Mouse (Mus musculus) olfactory bulb, adult 2 months (tissue): ENCODE measurements around the gene Gm21970. TPM values are rescaled to one million over a fixed set of nuclear protein-coding genes. Genes with fewer than 3 reads are reported as not detected.

ENCODE experiments used
- H3K27ac ChIP-seq: fragments of 200-500 bp; 2 replicates; pipeline ENCODE4 v1.5.1; 2012; ENCODE audit warnings: low read depth, low read length; ENCODE audit not compliant: insufficient read depth
- H3K4me1 ChIP-seq: fragments of 200-500 bp; 2 replicates; pipeline ENCODE4 v1.6.1; 2012; ENCODE audit warnings: low read length; ENCODE audit not compliant: control insufficient read depth, insufficient read depth
- H3K4me3 ChIP-seq: fragments of 200-500 bp; 2 replicates; pipeline ENCODE4 v1.5.1; 2012; ENCODE audit warnings: mild to moderate bottlenecking, low read depth, low read length, moderate library complexity; ENCODE audit not compliant: insufficient read depth
- CTCF ChIP-seq: fragments of 200-500 bp; IDR thresholded peaks from 2 replicates; pipeline ENCODE4 v1.5.1; 2012; ENCODE audit warnings: low read depth, mild to moderate bottlenecking, low read length, moderate library complexity; ENCODE audit not compliant: insufficient read depth
- POLR2A ChIP-seq: fragments of 200-500 bp; IDR thresholded peaks from 2 replicates; pipeline ENCODE4 v1.6.1; 2012; ENCODE audit warnings: mild to moderate bottlenecking, low read depth, low read length, moderate library complexity; ENCODE audit not compliant: insufficient read depth
- WGBS: fragments of 180-500 bp; shearing (Covaris S2); methylation state at CpG from one replicate; pipeline ENCODE4 v1.1.7; 2018; 5-methylcytosine and 5-hydroxymethylcytosine counted together
- polyA plus RNA-seq: library from polyadenylated mRNA; stranded (reverse); fragments of >200 nt; gene quantifications from 2 replicates; pipeline ENCODE4 v1.2.4, GENCODE M21; 2012; ENCODE audit warnings: low replicate concordance; ENCODE audit not compliant: missing spikeins, insufficient read depth, insufficient read length

Gm21970 gene
- polyA plus RNA-seq, 1 experiment: not detected

DNA sequence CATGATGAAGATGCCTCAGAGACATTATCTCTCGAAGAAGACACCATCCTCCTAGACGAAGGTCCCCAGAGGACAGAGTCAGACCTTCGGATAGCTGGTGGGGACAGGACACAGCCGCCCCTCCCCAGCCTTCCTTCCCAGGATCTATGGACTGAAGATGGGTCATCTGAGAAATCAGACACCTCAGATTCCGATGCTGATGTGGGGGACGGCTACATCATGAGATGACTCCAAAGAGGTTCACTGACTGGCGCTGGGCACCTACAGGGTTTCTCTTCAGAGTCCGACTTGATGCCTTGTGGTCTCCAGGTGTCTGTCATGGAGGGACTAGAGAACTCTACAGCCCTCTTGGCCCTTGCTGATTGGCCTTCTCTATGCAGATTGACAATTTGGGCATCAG is 12.7 kb downstream of the Gm21970 start:
- Histone ChIP-seq H3K4me3 (no peak overlapping the region), H3K27ac (no peak overlapping the region), H3K4me1 (peaks cover 21% of the 10 kb centered on the region)
- TF ChIP-seq POLR2A (no peak), CTCF (no peak)
- 93% methylated on average over 8 of the region's 8 CpGs for WGBS

DNA sequence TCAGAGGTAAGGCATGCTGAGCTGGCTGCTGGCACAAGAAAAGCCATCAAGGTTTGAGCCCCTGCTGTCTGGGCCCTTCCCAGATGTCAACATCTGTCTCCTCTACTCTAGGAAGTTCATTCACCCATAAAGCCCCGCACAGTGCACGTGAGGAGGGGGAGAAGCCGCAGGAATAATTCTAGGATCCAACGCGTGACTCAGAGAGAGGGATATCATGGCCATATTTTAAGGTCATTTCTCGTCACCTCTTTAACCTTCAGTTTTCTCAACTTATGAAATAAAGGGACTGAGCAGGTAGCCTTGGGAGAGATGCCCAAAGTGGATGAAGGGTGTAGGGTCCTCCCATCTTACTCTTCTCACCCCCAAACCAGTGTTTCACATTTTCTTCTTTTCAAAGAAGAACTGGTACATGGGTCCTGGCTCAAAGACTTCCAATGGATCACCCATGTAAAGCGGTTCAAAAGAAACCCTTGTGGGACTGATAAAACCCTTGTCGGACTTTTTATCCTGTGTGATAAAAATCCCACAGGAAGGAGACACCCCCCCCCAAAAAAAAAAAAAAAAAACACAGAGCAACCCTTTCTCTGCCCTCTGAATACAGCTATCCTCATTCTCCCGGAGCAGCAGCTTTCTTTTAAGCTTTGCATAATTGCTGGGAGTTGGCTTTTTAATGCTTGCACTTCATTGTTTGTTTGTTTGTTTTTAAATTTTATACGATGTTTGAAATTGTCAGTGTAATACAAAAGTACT is 13.5 kb downstream of the Gm21970 start:
- Histone ChIP-seq H3K4me3 (no peak overlapping the region), H3K4me1 (peaks cover 18% of the 10 kb centered on the region), H3K27ac (no peak overlapping the region)
- WGBS: 81% methylated on average over 10 of the region's 10 CpGs
- no peak for TF ChIP-seq POLR2A
- TF ChIP-seq CTCF: no peak

DNA sequence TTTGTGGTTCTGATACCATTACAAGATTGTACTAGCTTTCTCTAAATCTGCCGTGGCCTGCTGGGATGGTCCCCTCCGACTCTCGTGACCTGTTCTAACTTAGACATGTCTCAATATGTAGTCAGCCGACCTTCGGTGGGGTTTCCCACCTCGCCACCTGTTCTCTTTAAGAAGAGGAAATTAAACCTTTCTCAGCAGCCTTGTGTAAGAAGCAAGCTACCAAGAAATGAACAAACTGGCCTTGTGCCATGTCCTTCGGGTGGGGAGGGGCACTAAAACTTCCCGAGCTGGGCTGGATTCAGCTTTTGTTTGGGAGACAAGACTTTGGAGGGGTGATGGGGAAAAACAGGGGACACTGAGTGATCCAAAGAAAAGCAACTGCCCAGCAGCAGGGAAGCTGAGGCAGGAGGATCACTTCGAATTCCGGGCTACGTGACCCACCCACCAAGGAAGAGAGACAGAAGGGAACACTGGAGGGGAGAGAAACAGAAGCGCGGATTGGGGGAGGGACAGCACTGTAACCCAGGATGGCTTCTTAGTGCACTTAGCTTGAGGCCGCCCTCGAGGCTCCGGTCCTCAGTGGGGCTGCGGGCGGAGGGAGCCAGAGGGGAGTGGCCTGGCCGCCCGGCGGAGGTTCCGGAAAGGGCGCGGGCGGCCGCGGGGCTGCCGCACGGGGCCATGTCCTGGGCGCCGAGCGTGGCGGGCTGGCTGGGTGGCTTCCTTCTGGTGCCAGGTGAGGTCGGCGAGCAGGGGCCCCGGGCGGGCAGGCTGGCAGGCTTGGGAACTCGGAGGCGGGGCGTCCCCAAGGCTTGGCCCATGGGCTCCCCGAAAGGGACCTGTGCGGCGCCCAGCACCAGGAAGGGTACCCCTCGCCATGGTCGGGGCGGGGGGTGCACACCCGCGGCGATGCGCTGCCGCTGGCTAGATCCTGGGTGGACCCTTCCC is 14.4 kb downstream of the Gm21970 start, which contains the start of gene Il10rb:
Gene Il10rb, plus strand, starts transcription at position 525 of the 945 bp plus-strand sequence.
- 0 out of 2 replicates have a peak within 1 kb of the TSS, but pooled peaks have one; percentile 8 for H3K27ac ChIP-seq
- peak within 1 kb of the TSS; percentile 53 for H3K4me3 ChIP-seq
- TF ChIP-seq CTCF: no peak
- no peak for TF ChIP-seq POLR2A
- peaks cover 21% of the 10 kb centered on the region for H3K4me1 ChIP-seq
- 6% methylated on average over 51 of the region's 51 CpGs for WGBS

GRCm38 (mm10) chr16:91406585-91407220 is 15.2 kb downstream of the Gm21970 start:
- Histone ChIP-seq H3K27ac (0 out of 2 replicates have a peak overlapping the region, but pooled peaks have one; percentile 1), H3K4me3 (peak overlapping the region; percentile 53), H3K4me1 (peaks cover 21% of the 10 kb centered on the region)
- TF ChIP-seq CTCF: no peak
- TF ChIP-seq POLR2A: no peak
- WGBS: 3% methylated on average over 13 of the region's 13 CpGs

DNA sequence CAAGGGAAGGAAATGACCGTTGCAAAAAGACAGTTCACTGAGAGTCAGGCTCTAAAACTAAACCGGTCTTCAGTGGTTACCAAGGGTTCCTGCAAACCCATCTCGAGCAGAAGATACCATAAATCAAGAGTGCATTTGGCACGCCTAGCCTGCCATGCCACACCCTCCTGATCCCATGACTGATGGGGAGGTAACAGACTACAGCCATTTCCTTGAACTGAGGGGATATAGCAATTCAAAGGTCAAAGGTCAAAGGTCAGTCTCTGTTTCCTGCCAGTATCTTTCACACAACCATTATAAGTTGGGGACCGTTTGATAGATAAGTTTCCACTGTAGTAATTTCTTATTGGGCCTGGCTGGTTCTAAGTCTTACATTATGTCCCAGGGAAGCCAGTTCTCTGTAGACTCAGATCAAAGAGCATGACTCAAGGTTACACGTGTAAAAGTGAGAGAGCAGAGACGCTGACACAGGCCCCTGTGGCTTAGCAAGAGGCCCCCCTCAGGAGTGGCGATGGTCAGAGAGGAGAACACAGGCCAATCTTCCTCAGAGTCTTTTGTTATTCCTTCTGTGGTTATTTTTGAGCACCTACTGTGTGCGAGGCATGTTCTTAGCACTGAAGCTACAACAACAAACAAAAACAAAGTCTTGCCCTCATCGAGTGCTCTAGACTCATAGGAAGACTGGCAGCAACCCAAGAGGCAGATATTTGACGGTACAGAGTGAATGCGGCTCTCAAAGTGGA is 21.8 kb downstream of the Gm21970 start:
- no peak overlapping the region for H3K27ac ChIP-seq
- 79% methylated on average over 12 of the region's 12 CpGs for WGBS
- TF ChIP-seq POLR2A (no peak), CTCF (no peak)
- H3K4me1 ChIP-seq: peaks cover 3% of the 10 kb centered on the region
- no peak overlapping the region for H3K4me3 ChIP-seq

- Histone ChIP-seq H3K4me1 (peaks cover under 1% of the 10 kb centered on the region), H3K27ac (no peak overlapping the region), H3K4me3 (no peak overlapping the region)
- 84% methylated on average over 9 of the region's 9 CpGs for WGBS
- no peak for TF ChIP-seq CTCF
- no peak for TF ChIP-seq POLR2A
Measured at GRCm38 (mm10) chr16:91415391-91416189, 24.1 kb downstream of the Gm21970 start.

GRCm38 (mm10) chr16:91416357-91416756 is 24.8 kb downstream of the Gm21970 start:
- H3K4me1 ChIP-seq: no peaks in the 10 kb centered on the region
- TF ChIP-seq POLR2A (no peak), CTCF (no peak)
- 96% methylated on average over 6 of the region's 6 CpGs for WGBS

More at GRCm38 (mm10) chr16:91416357-91416756, 24.8 kb downstream of the Gm21970 start:
- Histone ChIP-seq H3K4me3 (no peak overlapping the region), H3K27ac (no peak overlapping the region)
